Comparison of ENCODE assay signal across 12 mouse cellular contexts in genomic region chr2:166147930-166148651, GRCm38 (mm10). TPM values are rescaled to one million over a fixed set of nuclear protein-coding genes. Genes with fewer than 3 reads are reported as not detected.
DNase-seq lines count a peak whose midpoint lies in the region; ATAC-seq and TF ChIP-seq lines count a peak whose summit lies in the region.
"Had no signal": no experiment of that assay in that cellular context is flagged by ENCODE, and none has a peak within 500 bp of the region (broad histone marks: within the 10 kb centered on the region; RNA-seq: fewer than 3 reads in every experiment).

No protein-coding gene starts in this region.

- DNase-seq in heart, adult 11 months: peak; percentile 90
- no peak for DNase-seq in heart, adult 18-20 months
- DNase-seq in kidney, postnatal 36 days: no peak
- DNase-seq in right cerebral cortex, postnatal 25 days: no peak
- no peak for DNase-seq in c-Kit-positive CD71-positive TER-119-positive erythroid progenitor cells, embryonic 14.5 days (ENCODE audit: low spot score)
- DNase-seq: adrenal gland, postnatal 10 days; kidney, adult 2 months; retina, postnatal 1 day; thymus, postnatal 25 days had no signal

- WGBS in kidney, embryonic 15.5 days: 83% methylated on average over 10 of the region's 10 CpGs
- WGBS in intestine, postnatal 0 days: 42% methylated on average over 10 of the region's 10 CpGs

- no peak for ATAC-seq in kidney, embryonic 15.5 days (replicated peaks; ENCODE audit: low FRiP score)
- ATAC-seq in intestine, postnatal 0 days: no peak

- no peak for TF ChIP-seq CTCF in intestine, postnatal 0 days (IDR thresholded peaks at IDR 0.05; ENCODE audit: low read depth)

- H3K27me3 ChIP-seq in kidney, embryonic 15.5 days: no peaks in the 10 kb centered on the region
- H3K27me3 ChIP-seq in intestine, postnatal 0 days (replicated peaks; ENCODE audit: control insufficient read depth, insufficient read depth, low read length): no peaks in the 10 kb centered on the region

- H3K4me3 ChIP-seq in kidney, embryonic 15.5 days (replicated peaks): no peak overlapping the region
- H3K4me3 ChIP-seq in brown adipose tissue, adult 24 weeks (ENCODE audit: insufficient read depth, low read depth, low read length): no peak overlapping the region
- no peak overlapping the region for H3K4me3 ChIP-seq in intestine, postnatal 0 days (ENCODE audit: low read depth, low read length)

- no peak overlapping the region for H3K4me2 ChIP-seq in kidney, embryonic 15.5 days
- H3K4me2 ChIP-seq in intestine, postnatal 0 days (replicated peaks; ENCODE audit: low read depth): peak overlapping the region; percentile 35; the same call in 1 of the 2 replicates

- H3K36me3 ChIP-seq in kidney, embryonic 15.5 days: no peaks in the 10 kb centered on the region
- H3K36me3 ChIP-seq in intestine, postnatal 0 days (ENCODE audit: control insufficient read depth, insufficient read depth): no peaks in the 10 kb centered on the region

- no peaks in the 10 kb centered on the region for H3K9me3 ChIP-seq in kidney, embryonic 15.5 days (replicated peaks)
- H3K9me3 ChIP-seq in intestine, postnatal 0 days (ENCODE audit: control insufficient read depth): no peaks in the 10 kb centered on the region

- H3K4me1 ChIP-seq in kidney, embryonic 15.5 days: peaks cover 89% of the 10 kb centered on the region
- peaks cover 41% of the 10 kb centered on the region for H3K4me1 ChIP-seq in brown adipose tissue, adult 24 weeks (ENCODE audit: control insufficient read depth, insufficient read depth, insufficient read length, low read length)
- peaks cover 29% of the 10 kb centered on the region for H3K4me1 ChIP-seq in intestine, postnatal 0 days (replicated peaks; ENCODE audit: control insufficient read depth, insufficient read depth, low read length)

- H3K27ac ChIP-seq in kidney, embryonic 15.5 days: 0 out of 2 replicates have a peak overlapping the region, but pooled peaks have one; percentile 29
- H3K27ac ChIP-seq in brown adipose tissue, adult 24 weeks (replicated peaks; ENCODE audit: low read depth, low read length): peak overlapping the region; percentile 45
- peak overlapping the region; percentile 66; the same call in 1 of the 2 replicates for H3K27ac ChIP-seq in intestine, postnatal 0 days (ENCODE audit: low read depth, low read length)

- H3K9ac ChIP-seq in kidney, embryonic 15.5 days: no peak overlapping the region
- H3K9ac ChIP-seq in intestine, postnatal 0 days (ENCODE audit: low read depth, low read length): 0 out of 2 replicates have a peak overlapping the region, but pooled peaks have one; percentile 31

RNA-seq across cellular contexts. Expression of gene Sulf2, which starts 7.4 kb away (rescaled TPM):
- total RNA-seq in heart, adult 18-20 months (2021): 10 to 100 TPM; 39.7 to 40.6 TPM
- 61.0 and 65.3 TPM in 2 replicates for polyA plus RNA-seq in kidney, embryonic 15.5 days (2015; fragmentation: Nextera tagmentation; extraction: Ambion mirVana)
- polyA plus RNA-seq in brown adipose tissue, adult 24 weeks (2012; ENCODE audit: insufficient read depth, insufficient read length, missing spikeins): 40.8 and 47.5 TPM in 2 replicates
- 66.0 and 66.4 TPM in 2 replicates for polyA plus RNA-seq in intestine, postnatal 0 days (2015; fragmentation: Nextera tagmentation; extraction: Ambion mirVana)
